Mouse (Mus musculus): ENCODE measurements at regions not wholly inside any gene's neighbourhood (a gene's known extent, or its start where the extent isn't known, plus 50 kb on each side); places are given as distances from the start of the nearest gene placed in this dataset.

DNA sequence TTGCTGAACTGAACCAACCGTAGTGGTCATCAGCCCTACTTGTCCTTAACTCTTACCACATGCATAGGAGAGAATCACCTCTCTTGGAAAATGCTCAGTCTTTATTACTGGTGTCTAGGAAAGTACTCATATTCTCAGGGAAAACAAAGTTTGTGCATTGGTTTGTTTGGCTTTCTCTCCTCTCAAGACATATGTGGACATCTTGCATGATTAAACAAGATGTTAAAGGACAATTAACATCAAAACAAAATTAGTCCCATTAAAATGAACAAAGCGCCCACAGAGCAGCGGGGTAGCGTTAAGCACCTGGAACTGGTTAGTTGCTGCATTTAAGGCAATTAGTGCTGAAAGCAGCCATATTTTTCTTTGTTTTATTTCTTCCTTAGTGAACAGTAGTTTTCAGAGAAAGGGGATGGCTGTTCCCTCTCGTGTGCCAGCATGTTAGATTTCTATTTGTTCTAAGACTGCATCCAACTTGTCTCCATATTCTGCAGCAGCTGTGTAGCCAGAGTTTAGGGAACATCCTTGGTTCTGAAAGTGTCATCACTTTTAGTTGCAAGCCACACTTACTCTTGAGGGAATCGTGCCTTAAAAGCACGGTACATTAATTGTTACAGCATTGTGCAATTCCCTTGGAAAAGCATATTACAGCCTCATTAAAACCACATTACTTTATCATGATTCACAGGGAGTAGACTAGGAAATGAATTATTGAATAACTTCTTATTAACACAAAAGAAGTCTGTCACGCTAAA lies 137.7 kb downstream of the Ube2u start:
- Histone ChIP-seq H3K27ac (ENCODE audit: low read depth, low read length) (no peak overlapping the region), H3K27me3 (ENCODE audit: control insufficient read depth, insufficient read depth, low read length) (no peaks in the 10 kb centered on the region), H3K4me1 (ENCODE audit: control insufficient read depth, insufficient read depth, low read length) (no peaks in the 10 kb centered on the region), H3K36me3 (ENCODE audit: control insufficient read depth, insufficient read depth, low read length) (no peaks in the 10 kb centered on the region), H3K4me2 (no peak overlapping the region), H3K9me3 (ENCODE audit: control insufficient read depth, low read length) (no peaks in the 10 kb centered on the region), H3K4me3 (ENCODE audit: low read depth, low read length) (no peak overlapping the region), H3K9ac (ENCODE audit: low read length) (no peak overlapping the region)
- ATAC-seq (ENCODE audit: low FRiP score) = no peak
- DNase-seq (ENCODE audit: low spot score, missing footprints) = no peak
- WGBS = 86% methylated on average over 8 of the region's 8 CpGs

DNA sequence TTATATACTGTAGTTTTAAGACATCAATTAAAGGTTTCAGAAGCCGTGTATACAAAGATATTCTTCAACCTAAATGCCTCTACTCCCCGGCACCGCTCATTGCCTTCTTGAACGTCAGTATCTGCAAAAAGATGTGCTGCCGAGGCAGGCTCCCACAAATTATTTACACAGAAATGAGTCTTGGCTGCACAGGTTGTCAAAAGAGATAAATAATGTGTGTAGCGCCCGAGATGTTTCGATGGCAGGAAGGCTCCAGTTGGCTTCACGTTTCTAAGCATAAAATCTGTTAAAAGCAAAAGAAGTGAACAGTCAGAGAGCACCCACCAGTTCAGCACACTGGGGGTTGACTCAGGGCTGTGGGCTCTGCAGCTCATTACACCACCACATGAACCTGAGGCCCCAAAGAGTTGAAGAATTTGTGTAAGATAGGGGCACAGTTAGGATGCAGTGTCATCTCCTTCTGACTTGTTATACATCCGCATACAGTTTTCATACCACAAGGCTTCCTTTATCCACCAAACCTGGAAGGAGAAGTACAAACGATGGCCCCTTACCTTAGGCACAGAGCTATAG lies 138.4 kb downstream of the Ube2u start:
- Histone ChIP-seq H3K4me2 (no peak overlapping the region), H3K4me3 (ENCODE audit: low read depth, low read length) (no peak overlapping the region), H3K27me3 (ENCODE audit: control insufficient read depth, insufficient read depth, low read length) (no peaks in the 10 kb centered on the region), H3K4me1 (ENCODE audit: control insufficient read depth, insufficient read depth, low read length) (no peaks in the 10 kb centered on the region), H3K36me3 (ENCODE audit: control insufficient read depth, insufficient read depth, low read length) (no peaks in the 10 kb centered on the region), H3K27ac (ENCODE audit: low read depth, low read length) (no peak overlapping the region), H3K9ac (ENCODE audit: low read length) (no peak overlapping the region), H3K9me3 (ENCODE audit: control insufficient read depth, low read length) (no peaks in the 10 kb centered on the region)
- DNase-seq (ENCODE audit: low spot score, missing footprints) (no peak), ATAC-seq (ENCODE audit: low FRiP score) (no peak)
- WGBS = 90% methylated on average over 11 of the region's 11 CpGs

DNA sequence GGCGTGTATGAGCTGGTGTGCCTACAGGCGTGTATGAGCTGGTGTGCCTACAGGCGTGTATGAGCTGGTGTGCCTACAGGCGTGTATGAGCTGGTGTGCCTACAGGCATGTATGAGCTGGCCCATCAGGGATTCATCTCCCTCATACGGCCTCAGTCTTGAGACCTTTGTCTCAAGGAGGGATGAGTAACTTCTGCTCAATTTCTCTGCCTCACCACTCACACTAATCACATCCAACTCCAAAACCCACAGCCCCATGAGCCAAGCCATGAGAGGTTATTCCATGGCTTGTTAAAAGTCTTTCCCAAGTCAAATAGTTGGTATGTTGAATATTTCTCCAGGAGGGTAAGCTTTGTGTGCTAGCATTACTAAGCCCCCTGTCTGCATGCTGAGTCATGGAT lies 146.0 kb downstream of the Ube2u start:
- ATAC-seq (ENCODE audit: low FRiP score) (no peak), DNase-seq (ENCODE audit: low spot score, missing footprints) (peak; percentile 53)
- Histone ChIP-seq H3K4me3 (ENCODE audit: low read depth, low read length) (no peak overlapping the region), H3K4me1 (ENCODE audit: control insufficient read depth, insufficient read depth, low read length) (no peaks in the 10 kb centered on the region), H3K9me3 (ENCODE audit: control insufficient read depth, low read length) (no peaks in the 10 kb centered on the region), H3K4me2 (no peak overlapping the region), H3K9ac (ENCODE audit: low read length) (no peak overlapping the region), H3K27ac (ENCODE audit: low read depth, low read length) (no peak overlapping the region), H3K36me3 (ENCODE audit: control insufficient read depth, insufficient read depth, low read length) (no peaks in the 10 kb centered on the region), H3K27me3 (ENCODE audit: control insufficient read depth, insufficient read depth, low read length) (no peaks in the 10 kb centered on the region)
- 96% methylated on average over 3 of the region's 5 CpGs for WGBS

- H3K4me2 ChIP-seq = no peak overlapping the region
- no peaks in the 10 kb centered on the region for H3K36me3 ChIP-seq (ENCODE audit: control insufficient read depth, insufficient read depth, low read length)
- DNase-seq (ENCODE audit: low spot score, missing footprints) = peak; percentile 73
- no peak overlapping the region for H3K27ac ChIP-seq (ENCODE audit: low read depth, low read length)
- no peaks in the 10 kb centered on the region for H3K4me1 ChIP-seq (ENCODE audit: control insufficient read depth, insufficient read depth, low read length)
- H3K4me3 ChIP-seq (ENCODE audit: low read depth, low read length) = no peak overlapping the region
- no peak for ATAC-seq (ENCODE audit: low FRiP score)
- no peaks in the 10 kb centered on the region for H3K9me3 ChIP-seq (ENCODE audit: control insufficient read depth, low read length)
- 89% methylated on average over 4 of the region's 4 CpGs for WGBS
- H3K27me3 ChIP-seq (ENCODE audit: control insufficient read depth, insufficient read depth, low read length) = no peaks in the 10 kb centered on the region
- no peak overlapping the region for H3K9ac ChIP-seq (ENCODE audit: low read length)
These were observed 147.9 kb downstream of the Ube2u start for GRCm38 (mm10) chr4:100626551-100626950.

DNA sequence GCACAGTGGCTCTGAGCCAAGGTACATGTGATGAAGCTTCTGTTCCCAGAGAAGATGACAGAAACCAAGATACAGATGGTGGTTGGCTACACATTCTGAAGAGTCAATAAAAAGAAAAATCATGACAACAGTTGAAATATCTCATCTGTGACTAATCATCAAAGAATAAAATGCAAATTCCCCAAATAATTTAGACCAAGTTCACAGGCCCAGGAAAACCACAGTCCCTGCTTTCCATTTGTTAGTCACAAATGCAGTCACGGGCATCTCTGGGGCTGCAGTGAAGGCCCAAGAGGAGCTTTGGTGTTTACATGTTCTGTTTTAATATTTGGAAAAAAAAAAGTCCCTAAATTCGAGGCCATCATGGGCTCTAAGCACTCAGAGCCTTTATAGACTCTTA lies 142.1 kb upstream of the Cachd1 start:
- Histone ChIP-seq H3K4me3 (ENCODE audit: low read depth, low read length) (no peak overlapping the region), H3K27me3 (ENCODE audit: control insufficient read depth, insufficient read depth, low read length) (no peaks in the 10 kb centered on the region), H3K4me1 (ENCODE audit: control insufficient read depth, insufficient read depth, low read length) (peaks cover 7% of the 10 kb centered on the region; the same call in 1 of the 2 replicates), H3K4me2 (no peak overlapping the region), H3K9ac (ENCODE audit: low read length) (no peak overlapping the region), H3K27ac (ENCODE audit: low read depth, low read length) (no peak overlapping the region), H3K36me3 (ENCODE audit: control insufficient read depth, insufficient read depth, low read length) (no peaks in the 10 kb centered on the region), H3K9me3 (ENCODE audit: control insufficient read depth, low read length) (no peaks in the 10 kb centered on the region; the same call in 1 of the 2 replicates)
- 65% methylated on average over 2 of the region's 2 CpGs for WGBS
- peak; percentile 19 for DNase-seq (ENCODE audit: low spot score, missing footprints)
- no peak for ATAC-seq (ENCODE audit: low FRiP score)

DNA sequence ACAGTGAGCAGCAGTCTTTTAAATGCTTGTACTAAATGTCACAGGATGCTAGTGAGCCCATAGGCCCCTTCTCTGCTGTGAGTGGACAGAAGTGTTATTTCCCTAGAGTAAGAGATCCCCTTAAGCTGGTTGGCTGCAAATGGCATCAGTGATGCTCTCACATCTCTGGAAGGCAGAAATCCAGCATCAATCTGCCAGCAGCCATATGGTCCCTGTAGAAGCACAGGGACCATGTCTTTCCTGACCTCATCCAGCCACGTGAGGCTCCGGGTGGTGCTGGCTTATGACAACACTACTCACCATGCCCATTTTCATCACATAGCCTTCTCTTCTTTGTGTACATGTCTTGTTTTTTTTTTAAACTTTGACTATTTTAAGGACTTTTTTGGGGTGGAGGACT lies 138.9 kb upstream of the Cachd1 start:
- Histone ChIP-seq H3K27ac (ENCODE audit: low read depth, low read length) (no peak overlapping the region), H3K36me3 (ENCODE audit: control insufficient read depth, insufficient read depth, low read length) (no peaks in the 10 kb centered on the region), H3K27me3 (ENCODE audit: control insufficient read depth, insufficient read depth, low read length) (no peaks in the 10 kb centered on the region), H3K4me1 (ENCODE audit: control insufficient read depth, insufficient read depth, low read length) (peaks cover 7% of the 10 kb centered on the region; the same call in 1 of the 2 replicates), H3K4me3 (ENCODE audit: low read depth, low read length) (no peak overlapping the region), H3K9me3 (ENCODE audit: control insufficient read depth, low read length) (no peaks in the 10 kb centered on the region), H3K4me2 (no peak overlapping the region), H3K9ac (ENCODE audit: low read length) (no peak overlapping the region)
- DNase-seq (ENCODE audit: low spot score, missing footprints) (peak; percentile 28), ATAC-seq (ENCODE audit: low FRiP score) (no peak)
- WGBS = 97% methylated on average over 2 of the region's 2 CpGs

GRCm38 (mm10) chr4:100661154-100661553 lies 115.3 kb upstream of the Cachd1 start:
- Histone ChIP-seq H3K4me2 (no peak overlapping the region), H3K4me3 (ENCODE audit: low read depth, low read length) (no peak overlapping the region), H3K36me3 (ENCODE audit: control insufficient read depth, insufficient read depth, low read length) (no peaks in the 10 kb centered on the region), H3K27me3 (ENCODE audit: control insufficient read depth, insufficient read depth, low read length) (no peaks in the 10 kb centered on the region), H3K9ac (ENCODE audit: low read length) (no peak overlapping the region), H3K27ac (ENCODE audit: low read depth, low read length) (no peak overlapping the region), H3K9me3 (ENCODE audit: control insufficient read depth, low read length) (no peaks in the 10 kb centered on the region), H3K4me1 (ENCODE audit: control insufficient read depth, insufficient read depth, low read length) (peaks cover 5% of the 10 kb centered on the region)
- no peak for DNase-seq (ENCODE audit: low spot score, missing footprints)
- no peak for ATAC-seq (ENCODE audit: low FRiP score)
- WGBS = 96% methylated on average over 1 of the region's 1 CpGs

DNA sequence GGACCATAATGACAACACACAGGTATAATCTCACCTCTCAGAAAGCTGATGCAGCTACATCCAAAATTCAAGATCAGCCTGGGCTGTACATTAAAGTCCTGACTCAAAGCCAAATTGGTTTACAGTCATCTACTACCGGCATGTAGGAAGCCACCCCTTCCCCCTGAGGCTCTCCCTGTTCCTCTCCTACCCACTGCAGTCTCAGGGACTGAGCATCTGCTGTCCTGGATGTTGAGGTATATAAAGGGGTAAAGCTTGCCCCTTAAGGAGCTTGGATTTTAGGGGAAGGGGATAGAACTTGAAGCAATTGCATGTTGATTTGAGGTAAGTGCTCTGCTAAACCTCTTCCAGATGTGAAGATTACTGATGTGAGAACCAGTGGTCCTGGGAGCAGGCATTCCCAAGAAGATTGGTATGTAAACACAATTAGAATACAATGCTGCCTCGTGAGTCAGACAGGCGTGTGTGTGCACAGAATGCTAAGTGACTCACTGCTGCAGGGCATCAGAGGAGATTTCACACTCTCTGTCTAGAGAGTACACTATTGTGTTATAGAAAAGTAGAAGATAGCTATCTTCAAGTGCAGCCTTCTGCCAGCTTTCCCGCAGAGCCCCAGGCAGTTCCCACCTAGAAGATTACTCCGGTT lies 111.7 kb upstream of the Cachd1 start:
- DNase-seq (ENCODE audit: low spot score, missing footprints) = peak; percentile 96
- H3K36me3 ChIP-seq (ENCODE audit: control insufficient read depth, insufficient read depth, low read length) = no peaks in the 10 kb centered on the region
- H3K4me3 ChIP-seq (ENCODE audit: low read depth, low read length) = no peak overlapping the region
- 40% methylated on average over 5 of the region's 5 CpGs for WGBS
- H3K27ac ChIP-seq (ENCODE audit: low read depth, low read length) = no peak overlapping the region
- H3K4me1 ChIP-seq (ENCODE audit: control insufficient read depth, insufficient read depth, low read length) = peaks cover 5% of the 10 kb centered on the region
- H3K9me3 ChIP-seq (ENCODE audit: control insufficient read depth, low read length) = no peaks in the 10 kb centered on the region
- peak; percentile 91 for ATAC-seq (ENCODE audit: low FRiP score)
- H3K4me2 ChIP-seq = no peak overlapping the region
- H3K27me3 ChIP-seq (ENCODE audit: control insufficient read depth, insufficient read depth, low read length) = no peaks in the 10 kb centered on the region
- H3K9ac ChIP-seq (ENCODE audit: low read length) = peak overlapping the region; percentile 4; the same call in 1 of the 2 replicates

GRCm38 (mm10) chr4:100670553-100670952 lies 105.9 kb upstream of the Cachd1 start:
- no peak overlapping the region for H3K27ac ChIP-seq (ENCODE audit: low read depth, low read length)
- DNase-seq (ENCODE audit: low spot score, missing footprints) (no peak), ATAC-seq (ENCODE audit: low FRiP score) (no peak)
- H3K9me3 ChIP-seq (ENCODE audit: control insufficient read depth, low read length) = no peaks in the 10 kb centered on the region
- no peaks in the 10 kb centered on the region for H3K36me3 ChIP-seq (ENCODE audit: control insufficient read depth, insufficient read depth, low read length)
- no peaks in the 10 kb centered on the region for H3K4me1 ChIP-seq (ENCODE audit: control insufficient read depth, insufficient read depth, low read length)
- H3K4me2 ChIP-seq = no peak overlapping the region
- H3K9ac ChIP-seq (ENCODE audit: low read length) = no peak overlapping the region
- H3K4me3 ChIP-seq (ENCODE audit: low read depth, low read length) = no peak overlapping the region
- WGBS = 90% methylated on average over 5 of the region's 5 CpGs
- no peaks in the 10 kb centered on the region for H3K27me3 ChIP-seq (ENCODE audit: control insufficient read depth, insufficient read depth, low read length)
